Mouse (Mus musculus): ENCODE results near the gene Gm49380. TPM values are rescaled to one million over a fixed set of nuclear protein-coding genes. Genes with fewer than 3 reads are reported as not detected.
A peak's percentile ranks its signal among the peaks of the same experiment; 100 is the strongest.

Gene Gm49380
- total RNA-seq, 2 experiments from 2014 or later = 0.38 TPM; not detected in 1

- no peak for DNase-seq (ENCODE audit: low spot score in 2 of 2)
Observed at GRCm38 (mm10) chr9:44075996-44076763, 37.1 kb downstream of the Gm49380 start.

DNA sequence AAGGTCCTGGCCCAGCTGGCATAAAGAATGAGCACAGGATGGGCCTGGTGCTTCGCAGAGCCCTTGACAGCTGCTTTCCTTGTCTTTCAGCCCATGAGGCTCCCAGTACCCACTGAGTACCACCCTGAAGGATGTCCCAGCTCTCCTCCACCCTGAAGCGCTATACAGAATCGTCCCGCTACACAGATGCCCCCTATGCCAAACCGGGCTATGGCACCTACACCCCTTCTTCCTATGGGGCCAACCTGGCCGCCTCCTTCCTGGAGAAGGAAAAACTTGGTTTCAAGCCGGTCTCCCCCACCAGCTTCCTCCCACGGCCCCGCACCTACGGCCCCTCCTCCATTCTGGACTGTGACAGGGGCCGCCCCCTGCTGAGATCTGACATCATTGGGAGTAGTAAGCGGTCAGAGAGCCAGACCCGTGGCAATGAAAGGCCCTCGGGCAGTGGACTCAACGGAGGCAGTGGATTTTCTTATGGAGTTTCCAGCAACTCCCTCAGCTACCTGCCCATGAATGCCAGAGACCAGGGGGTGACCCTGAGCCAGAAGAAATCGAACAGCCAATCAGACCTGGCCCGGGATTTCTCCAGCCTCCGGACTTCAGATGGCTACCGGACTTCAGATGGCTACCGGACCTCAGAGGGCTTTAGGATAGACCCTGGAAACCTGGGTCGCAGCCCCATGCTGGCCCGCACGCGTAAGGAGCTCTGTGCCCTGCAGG, 37.9 kb downstream of the Gm49380 start:
- no peak for DNase-seq (ENCODE audit: low spot score in 2 of 2)

DNA sequence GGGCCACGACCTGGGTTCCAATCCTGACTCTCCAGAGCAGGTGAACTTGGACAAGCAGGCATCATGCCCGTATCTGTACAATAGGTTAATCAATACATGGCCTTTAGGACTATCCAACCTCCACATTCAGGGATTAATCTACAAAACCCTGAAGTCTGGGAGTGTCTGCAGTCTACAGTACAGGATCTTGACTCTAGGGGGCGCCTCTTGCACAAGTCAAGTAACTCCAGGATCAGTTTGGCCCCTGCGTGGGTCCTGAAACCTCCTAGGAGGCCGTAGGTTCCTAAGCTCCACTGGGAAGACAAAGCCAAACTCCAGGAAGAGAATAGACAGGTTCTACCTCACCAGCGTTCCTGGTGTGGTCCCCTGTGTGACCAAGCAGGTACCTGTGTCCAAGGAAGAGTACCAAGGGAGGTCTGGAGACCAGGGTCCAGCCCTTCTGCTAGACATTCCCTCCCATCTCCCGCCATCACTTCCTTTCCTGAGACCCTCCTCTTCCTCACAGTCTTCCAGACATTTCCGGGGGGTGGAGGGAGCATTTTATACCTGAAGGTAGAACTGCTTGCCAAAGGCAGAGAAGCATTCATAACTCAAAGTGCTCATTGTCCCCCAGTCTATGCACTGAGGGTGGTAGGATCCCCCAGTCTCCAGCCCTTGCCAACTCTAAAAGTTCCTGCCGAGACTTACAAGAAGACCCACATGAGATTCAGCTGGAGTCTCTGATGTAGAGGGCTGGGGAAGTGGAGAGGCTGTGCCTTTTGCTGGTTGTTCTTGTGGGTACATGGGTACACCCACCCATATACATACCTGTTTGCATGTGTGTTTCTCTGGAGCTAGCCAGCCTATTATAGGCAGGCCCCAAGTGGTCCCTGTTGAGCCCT, 38.7 kb downstream of the Gm49380 start:
- DNase-seq (ENCODE audit: low spot score in 2 of 2) = peak in 1 of 2 experiments; percentile 59

GRCm38 (mm10) chr9:44073115-44073514, 40.2 kb downstream of the Gm49380 start:
- peak in 1 of 2 experiments; percentile 9 for DNase-seq (ENCODE audit: low spot score in 2 of 2)

- peak in 1 of 2 experiments; percentile 60 for DNase-seq (ENCODE audit: low spot score in 2 of 2)
Observed at GRCm38 (mm10) chr9:44072599-44072915, 40.7 kb downstream of the Gm49380 start.

DNA sequence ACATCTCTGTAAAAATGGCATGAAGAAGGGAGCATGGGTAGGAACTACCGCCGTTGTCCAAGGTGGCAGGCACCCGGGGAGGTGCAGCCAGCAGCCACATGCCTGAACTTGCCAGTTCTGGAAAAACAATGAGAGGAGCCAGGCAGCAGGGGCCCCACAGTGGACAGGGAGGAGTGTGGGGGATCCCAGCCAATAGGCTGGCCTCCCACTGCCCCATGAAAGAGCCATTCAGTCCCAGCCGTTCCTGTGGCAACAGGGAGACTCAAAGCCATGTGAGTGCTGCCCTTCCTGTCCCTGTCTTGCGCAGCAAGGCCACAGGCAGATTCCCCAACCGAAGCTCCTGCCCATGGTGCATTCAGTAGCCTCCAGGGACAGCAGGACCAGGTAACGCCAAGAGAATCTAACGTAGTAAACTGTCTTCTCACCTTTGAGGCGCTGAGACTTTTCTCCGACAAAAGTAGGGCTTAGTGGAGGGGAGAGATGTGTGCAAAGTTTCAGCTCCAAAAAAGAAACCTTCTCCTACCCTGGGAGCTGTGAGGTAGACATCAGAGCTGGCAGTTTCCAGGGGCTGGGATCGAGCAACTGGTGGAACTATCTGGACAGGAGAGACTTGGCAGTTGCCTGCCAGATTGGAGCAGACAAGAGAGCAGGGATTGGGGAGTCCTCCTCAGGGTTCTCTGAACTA, 41.2 kb downstream of the Gm49380 start:
- peak in 1 of 2 experiments; percentile 69 for DNase-seq (ENCODE audit: low spot score in 2 of 2)

- no peak for DNase-seq (ENCODE audit: low spot score in 2 of 2)
Observed at GRCm38 (mm10) chr9:44070844-44071231, 42.5 kb downstream of the Gm49380 start.

GRCm38 (mm10) chr9:44070113-44070843, 43.0 kb downstream of the Gm49380 start:
- no peak for DNase-seq (ENCODE audit: low spot score in 2 of 2)

DNA sequence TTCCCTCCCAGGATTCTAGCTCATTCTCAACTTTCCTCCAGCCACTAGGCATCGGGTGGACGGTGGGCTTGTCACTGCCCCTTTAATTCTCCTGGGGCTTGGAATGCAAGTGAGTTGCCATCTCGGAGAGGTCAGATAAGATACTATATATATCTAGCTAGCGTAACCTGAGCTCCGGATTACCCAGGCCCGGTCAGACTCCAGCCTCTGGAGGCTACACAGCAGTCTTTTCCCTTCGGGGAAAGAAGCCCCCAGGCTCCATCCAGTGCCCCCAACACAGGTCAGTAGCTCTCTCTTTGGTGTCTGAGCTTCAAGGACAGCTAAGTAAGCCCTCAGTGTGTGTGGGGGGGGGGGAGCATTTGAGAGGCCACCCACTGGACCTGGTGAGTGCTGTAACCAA, 44.0 kb downstream of the Gm49380 start:
- no peak for DNase-seq (ENCODE audit: low spot score in 2 of 2)

GRCm38 (mm10) chr9:44067960-44068330, 45.4 kb downstream of the Gm49380 start:
- DNase-seq (ENCODE audit: low spot score in 2 of 2) = peak in 1 of 2 experiments; percentile 11

- peak in 1 of 2 experiments; percentile 67 for DNase-seq (ENCODE audit: low spot score in 2 of 2)
Observed at GRCm38 (mm10) chr9:44067241-44067959, 45.9 kb downstream of the Gm49380 start.

GRCm38 (mm10) chr9:44066785-44067225, 46.5 kb downstream of the Gm49380 start, which contains the start of gene Usp2:
Gene Usp2, plus strand, starts transcription at chr9:44067021.
- peak; percentile 99 to 100 for DNase-seq (ENCODE audit: low spot score in 2 of 2)

DNA sequence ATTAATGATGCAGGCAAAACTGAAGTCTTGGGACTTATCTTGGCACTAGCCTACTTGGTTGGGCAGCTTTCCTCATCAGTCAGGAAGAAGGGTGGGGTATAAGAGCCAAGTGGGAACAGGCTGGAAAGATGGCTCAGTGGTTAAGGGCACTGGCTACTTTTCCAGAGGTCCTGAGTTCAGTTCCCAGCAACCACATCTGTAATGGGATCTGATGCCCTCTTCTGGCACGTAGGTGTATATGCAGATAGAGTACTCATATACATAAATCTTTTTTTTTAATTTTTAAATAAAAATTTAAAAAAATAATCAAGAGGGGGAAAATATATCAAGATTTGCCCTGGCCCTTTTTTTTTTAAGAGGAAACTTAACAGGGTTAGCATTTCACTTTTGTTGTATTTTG, 48.1 kb downstream of the Gm49380 start:
- DNase-seq (ENCODE audit: low spot score in 2 of 2) = no peak

DNA sequence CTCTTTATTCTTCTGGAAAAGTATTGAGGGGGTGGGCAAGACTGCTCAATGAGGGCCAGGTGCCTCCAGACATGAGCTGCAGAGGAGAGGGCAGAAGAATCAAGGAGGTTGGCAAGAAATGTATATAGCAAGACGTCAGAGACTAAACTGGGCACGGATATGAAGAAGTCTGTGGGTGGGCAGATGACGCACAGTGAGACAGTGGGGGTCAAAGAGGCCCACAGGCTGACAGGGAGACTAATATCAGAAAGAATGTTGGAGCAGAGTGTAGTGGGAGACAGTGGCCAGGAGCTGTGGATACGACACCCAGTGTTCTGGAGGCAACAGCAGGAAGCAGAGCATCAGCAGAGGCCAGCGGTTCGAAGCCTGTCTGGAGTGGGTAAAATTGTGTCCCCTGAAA, 54.7 kb downstream of the Gm49380 start:
- DNase-seq (ENCODE audit: low spot score in 2 of 2) = no peak

- no peak for DNase-seq (ENCODE audit: low spot score in 2 of 2)
Observed at GRCm38 (mm10) chr9:44053936-44054335, 59.4 kb downstream of the Gm49380 start.

DNA sequence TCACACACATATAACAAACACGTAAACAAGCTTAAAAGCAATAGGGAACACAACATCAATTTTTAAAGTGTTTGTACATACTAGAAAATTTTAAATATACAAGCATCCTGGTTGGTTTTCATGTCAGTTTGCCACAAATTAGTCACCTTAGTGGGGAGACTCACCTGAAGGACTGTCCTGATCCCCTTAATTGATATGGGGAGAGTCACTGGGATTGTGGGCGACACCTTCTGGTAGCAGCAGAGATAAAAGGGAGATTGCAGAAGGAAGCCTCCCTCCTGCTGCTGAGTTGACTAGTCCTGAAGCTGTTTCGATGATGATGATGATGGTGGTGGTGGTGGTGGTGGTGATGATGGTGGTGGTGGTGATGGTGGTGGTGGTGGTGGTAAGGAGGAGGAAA, 60.4 kb downstream of the Gm49380 start:
- DNase-seq (ENCODE audit: low spot score in 2 of 2) = no peak

GRCm38 (mm10) chr9:44049381-44050165, 63.7 kb downstream of the Gm49380 start:
- no peak for DNase-seq (ENCODE audit: low spot score in 2 of 2)

- DNase-seq (ENCODE audit: low spot score in 2 of 2) = peak; percentile 59 to 81
Observed at GRCm38 (mm10) chr9:44048541-44049380, 64.5 kb downstream of the Gm49380 start.
